Mouse (Mus musculus) lung, postnatal 0 days (tissue): ENCODE measurements around the gene Dram1. TPM values are rescaled to one million over a fixed set of nuclear protein-coding genes. Genes with fewer than 3 reads are reported as not detected.
A peak's percentile ranks its signal among the peaks of the same experiment; 100 is the strongest.

Source experiments
- ATAC-seq: fragments of 200-750 bp; cut with Nextera tagmentation; 2 replicates; pipeline ENCODE4 v1.8.0; 2017; ENCODE audit warnings: moderate library complexity
- DNase-seq: peaks from one replicate; pipeline ENCODE4 v3.0.0-alpha.2; 2016; ENCODE audit warnings: low spot score
- H3K27ac ChIP-seq: fragments of 300-500 bp; sonication (generic); 2 replicates; pipeline ENCODE4 v1.5.1; 2014; ENCODE audit warnings: antibody characterized with exemption, mild to moderate bottlenecking, low read length, mixed read lengths
- H3K27me3 ChIP-seq: fragments of 300-500 bp; sonication (generic); replicated peaks from 2 replicates; pipeline ENCODE4 v1.6.1; 2014; ENCODE audit warnings: low read length, mixed read lengths; ENCODE audit not compliant: insufficient read depth
- H3K36me3 ChIP-seq: fragments of 300-500 bp; sonication (generic); 2 replicates; pipeline ENCODE4 v1.6.1; 2014; ENCODE audit warnings: low read length, mixed read lengths; ENCODE audit not compliant: insufficient read depth
- H3K4me1 ChIP-seq: fragments of 300-500 bp; sonication (generic); 2 replicates; pipeline ENCODE4 v1.6.1; 2014; ENCODE audit warnings: antibody characterized with exemption, low read depth, low read length, mixed read lengths; ENCODE audit not compliant: insufficient read depth
- H3K4me2 ChIP-seq: fragments of 300-500 bp; sonication (generic); replicated peaks from 2 replicates; pipeline ENCODE4 v1.6.1; 2014; ENCODE audit warnings: low read depth, mild to moderate bottlenecking, low read length, moderate library complexity, mixed read lengths
- H3K4me3 ChIP-seq: fragments of 300-500 bp; sonication (generic); 2 replicates; pipeline ENCODE4 v1.5.1; 2014; ENCODE audit warnings: low read depth, low read length
- H3K9ac ChIP-seq: fragments of 300-500 bp; sonication (generic); replicated peaks from 2 replicates; pipeline ENCODE4 v1.6.1; 2014; ENCODE audit warnings: low read depth, mild to moderate bottlenecking
- H3K9me3 ChIP-seq: fragments of 300-500 bp; sonication (generic); 2 replicates; pipeline ENCODE4 v1.6.1; 2016; ENCODE audit warnings: low read length, mixed read lengths
- CTCF ChIP-seq: IDR thresholded peaks from 2 replicates; pipeline ENCODE4 v1.5.1; 2016; ENCODE audit warnings: antibody characterized with exemption, mild to moderate bottlenecking
- EP300 ChIP-seq: IDR thresholded peaks from 2 replicates; pipeline ENCODE4 v1.6.1; 2016; ENCODE audit warnings: antibody characterized with exemption, mild to moderate bottlenecking, control low read depth
- WGBS: fragments of 180-500 bp; shearing (Covaris S2); extraction: QIAGEN DNeasy Blood & Tissue Kit; methylation state at CpG from one replicate; pipeline ENCODE4 v1.1.7; 2014; 5-methylcytosine and 5-hydroxymethylcytosine counted together
- polyA plus RNA-seq: library from polyadenylated mRNA; unstranded; fragments of >200 nt; fragmentation: Nextera tagmentation; extraction: Ambion mirVana; gene quantifications from 2 replicates; pipeline ENCODE4 v1.2.1, GENCODE M21; 2015

The Dram1 gene
- polyA plus RNA-seq, 1 experiment from 2014 or later = 257 TPM

DNA sequence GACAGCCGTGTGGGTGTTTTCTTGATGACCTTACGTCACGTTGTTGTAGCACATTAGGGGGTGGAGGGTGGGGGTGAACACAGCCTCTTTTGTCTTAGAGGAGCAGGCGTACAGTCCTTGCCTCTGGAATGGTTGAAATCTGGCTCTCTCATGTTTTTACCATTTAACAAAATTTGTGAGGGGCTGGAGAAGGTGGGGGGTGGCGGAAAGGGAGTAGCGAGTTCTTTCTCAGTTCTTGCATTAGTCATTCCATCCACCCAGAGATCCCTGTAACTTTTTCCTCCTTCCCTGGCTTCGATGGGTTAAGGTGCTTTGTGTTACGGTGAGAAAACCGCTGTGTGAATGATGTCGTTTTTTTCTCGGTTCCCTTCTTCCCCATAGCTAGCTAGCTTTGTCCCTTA is 41.3 kb upstream of the Dram1 start:
- Histone ChIP-seq H3K27me3 (no peaks in the 10 kb centered on the region), H3K36me3 (no peaks in the 10 kb centered on the region), H3K27ac (no peak overlapping the region), H3K9me3 (no peaks in the 10 kb centered on the region), H3K4me2 (no peak overlapping the region), H3K9ac (no peak overlapping the region), H3K4me1 (no peaks in the 10 kb centered on the region), H3K4me3 (no peak overlapping the region)
- TF ChIP-seq EP300 (no peak), CTCF (no peak)
- DNase-seq (no peak), ATAC-seq (no peak)
- WGBS = 76% methylated on average over 11 of the region's 11 CpGs

DNA sequence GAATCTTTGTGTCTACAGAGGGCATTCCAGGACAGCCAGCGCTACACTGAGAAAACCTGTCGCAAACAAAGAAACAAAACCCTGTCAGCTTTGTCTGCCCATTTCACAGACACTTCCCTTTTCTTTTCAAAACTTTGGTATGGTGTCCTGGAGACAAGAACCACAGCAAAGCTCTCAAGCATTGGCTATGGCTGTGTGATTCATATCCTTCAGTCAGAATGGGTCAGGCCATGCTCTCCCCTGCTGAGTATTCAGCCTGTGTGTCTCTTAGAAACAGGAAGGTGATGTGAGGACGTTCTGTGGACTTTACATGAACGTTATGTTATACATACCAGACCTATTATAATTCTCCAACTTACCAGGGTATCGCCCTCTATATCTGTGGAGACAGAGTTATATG is 38.8 kb upstream of the Dram1 start:
- no peak overlapping the region for H3K27ac ChIP-seq
- no peak overlapping the region for H3K9ac ChIP-seq
- peak; percentile 12 for DNase-seq
- H3K9me3 ChIP-seq = no peaks in the 10 kb centered on the region
- no peaks in the 10 kb centered on the region for H3K27me3 ChIP-seq
- no peaks in the 10 kb centered on the region for H3K36me3 ChIP-seq
- H3K4me2 ChIP-seq = no peak overlapping the region
- ATAC-seq = no peak
- WGBS = 86% methylated on average over 5 of the region's 5 CpGs
- TF ChIP-seq CTCF = no peak
- TF ChIP-seq EP300 = no peak
- no peak overlapping the region for H3K4me3 ChIP-seq
- no peaks in the 10 kb centered on the region for H3K4me1 ChIP-seq

DNA sequence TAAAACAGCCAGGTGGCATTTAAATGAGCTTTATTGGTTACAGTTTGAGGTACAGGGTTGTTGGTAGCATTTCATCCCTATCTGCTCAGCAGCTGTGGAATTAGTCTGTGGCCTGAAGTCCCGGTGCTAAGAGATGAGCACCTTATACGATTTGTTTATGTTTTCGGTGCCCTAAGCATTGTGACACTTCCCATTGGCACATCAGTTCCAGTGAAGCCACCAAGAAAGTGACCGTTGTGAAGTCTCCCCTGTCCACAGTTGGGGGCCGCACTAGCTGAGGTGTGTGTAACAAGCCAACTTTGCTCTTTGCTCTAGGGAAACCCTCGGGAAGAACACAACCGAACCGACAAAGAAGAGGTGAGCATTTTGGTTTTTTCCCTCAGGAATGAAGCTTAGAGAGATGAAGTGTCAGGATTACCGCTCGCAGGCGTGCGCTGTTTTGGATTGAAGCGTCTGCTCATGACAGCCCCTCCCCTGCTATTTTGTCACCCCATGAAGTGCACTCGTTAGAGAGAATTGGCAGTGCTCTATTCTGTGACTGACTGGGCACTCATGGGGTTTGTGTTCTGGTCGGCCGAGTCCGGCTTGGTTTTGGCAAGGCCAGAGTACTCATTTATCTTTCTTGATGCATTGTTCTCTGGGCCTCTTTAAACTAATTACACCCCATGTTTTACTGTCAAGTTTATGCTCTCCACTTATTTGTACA is 33.6 kb upstream of the Dram1 start:
- 71% methylated on average over 17 of the region's 17 CpGs for WGBS
- H3K4me3 ChIP-seq = no peak overlapping the region
- H3K36me3 ChIP-seq = no peaks in the 10 kb centered on the region
- no peak overlapping the region for H3K27ac ChIP-seq
- TF ChIP-seq CTCF = no peak
- no peak for TF ChIP-seq EP300
- no peaks in the 10 kb centered on the region for H3K4me1 ChIP-seq
- DNase-seq = no peak
- no peak for ATAC-seq
- H3K27me3 ChIP-seq = no peaks in the 10 kb centered on the region
- H3K9me3 ChIP-seq = no peaks in the 10 kb centered on the region
- no peak overlapping the region for H3K9ac ChIP-seq
- no peak overlapping the region for H3K4me2 ChIP-seq

DNA sequence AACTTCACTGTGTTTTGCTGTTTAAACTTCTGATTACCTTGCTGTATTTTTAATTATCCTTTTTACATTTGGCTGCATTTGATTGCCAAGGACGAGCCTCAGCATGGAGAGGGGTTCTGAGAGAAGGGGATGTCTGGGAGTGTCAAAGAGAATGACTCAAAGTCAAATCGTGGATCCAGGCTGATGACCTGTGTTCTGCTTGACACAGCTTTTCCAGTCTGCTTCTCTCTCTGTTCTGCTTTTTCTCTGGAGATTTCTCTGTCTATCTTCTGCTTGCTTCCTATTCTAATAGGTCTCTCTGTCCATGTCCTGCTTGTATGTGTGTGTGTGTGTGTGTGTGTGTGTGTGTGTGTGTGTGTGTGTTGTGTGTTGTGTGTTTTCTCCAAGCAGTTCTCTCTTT is 30.9 kb upstream of the Dram1 start:
- no peaks in the 10 kb centered on the region for H3K4me1 ChIP-seq
- TF ChIP-seq CTCF (no peak), EP300 (no peak)
- H3K9me3 ChIP-seq = no peaks in the 10 kb centered on the region
- no peaks in the 10 kb centered on the region for H3K36me3 ChIP-seq
- no peak overlapping the region for H3K4me3 ChIP-seq
- no peak overlapping the region for H3K27ac ChIP-seq
- no peak overlapping the region for H3K4me2 ChIP-seq
- 71% methylated on average over 2 of the region's 2 CpGs for WGBS
- H3K27me3 ChIP-seq = no peaks in the 10 kb centered on the region
- DNase-seq (no peak), ATAC-seq (no peak)
- H3K9ac ChIP-seq = no peak overlapping the region

DNA sequence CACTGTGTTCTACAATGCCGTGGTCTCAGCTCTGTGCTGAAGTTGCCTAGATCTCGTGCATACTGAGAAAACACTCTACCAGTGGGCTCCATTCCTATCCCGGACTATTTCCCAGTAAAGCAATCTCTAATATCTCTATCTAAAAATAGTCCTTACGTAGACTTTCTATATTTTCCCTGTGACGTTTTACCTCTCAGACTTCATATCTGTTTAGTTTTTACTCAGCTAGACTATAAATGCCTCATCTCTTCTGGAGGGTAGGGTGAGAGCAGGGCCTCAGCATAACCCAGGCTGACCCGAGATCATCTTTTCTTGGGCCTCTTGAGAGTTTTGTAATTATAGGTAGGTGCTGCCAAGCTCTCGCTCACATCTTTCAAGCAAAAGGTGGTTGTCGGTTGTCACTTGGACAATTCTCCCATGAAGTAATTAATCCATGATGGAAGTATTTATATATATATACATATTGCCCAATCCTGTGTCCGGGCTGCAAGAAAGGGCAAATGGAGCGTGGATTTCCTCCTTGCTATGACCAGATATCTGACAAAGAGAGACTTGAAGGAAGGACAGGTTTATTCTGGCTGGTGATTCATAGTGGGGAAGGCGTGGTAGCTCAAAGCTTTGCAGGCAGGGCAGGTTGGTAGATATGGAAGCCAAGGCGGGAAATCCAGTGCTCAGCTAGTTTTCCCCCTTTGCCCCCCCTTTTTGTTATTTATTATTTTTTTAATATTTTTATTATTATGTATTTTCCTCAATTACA is 29.2 kb upstream of the Dram1 start:
- Histone ChIP-seq H3K9me3 (no peaks in the 10 kb centered on the region), H3K4me2 (no peak overlapping the region), H3K27me3 (no peaks in the 10 kb centered on the region), H3K36me3 (no peaks in the 10 kb centered on the region), H3K4me1 (no peaks in the 10 kb centered on the region), H3K9ac (no peak overlapping the region), H3K27ac (no peak overlapping the region), H3K4me3 (no peak overlapping the region)
- DNase-seq (no peak), ATAC-seq (no peak)
- 86% methylated on average over 12 of the region's 12 CpGs for WGBS
- TF ChIP-seq CTCF (no peak), EP300 (no peak)

DNA sequence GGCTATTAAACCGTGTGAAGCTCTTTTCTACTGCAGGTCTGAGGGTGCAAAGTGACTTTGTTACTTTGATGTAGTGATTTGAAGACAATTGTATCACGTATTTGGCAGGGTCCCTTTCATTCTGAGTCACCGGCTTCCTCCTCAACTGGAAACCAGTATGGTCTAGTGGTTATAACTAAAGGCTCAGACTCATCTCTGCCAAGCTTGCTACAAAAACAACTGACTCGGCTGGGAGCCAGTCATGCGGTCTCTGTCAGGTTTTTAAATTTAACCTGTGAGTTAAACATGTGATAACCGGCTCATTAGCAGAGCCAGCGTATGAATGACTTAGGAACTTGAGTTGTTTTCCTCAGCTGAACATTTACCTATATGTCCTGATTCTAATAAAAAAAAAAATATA is 26.9 kb upstream of the Dram1 start:
- no peaks in the 10 kb centered on the region for H3K27me3 ChIP-seq
- H3K4me1 ChIP-seq = no peaks in the 10 kb centered on the region
- 80% methylated on average over 7 of the region's 7 CpGs for WGBS
- H3K27ac ChIP-seq = no peak overlapping the region
- no peak overlapping the region for H3K9ac ChIP-seq
- H3K36me3 ChIP-seq = no peaks in the 10 kb centered on the region
- H3K4me2 ChIP-seq = no peak overlapping the region
- DNase-seq (no peak), ATAC-seq (no peak)
- no peak for TF ChIP-seq CTCF
- no peak for TF ChIP-seq EP300
- no peak overlapping the region for H3K4me3 ChIP-seq
- H3K9me3 ChIP-seq = no peaks in the 10 kb centered on the region
